Mouse (Mus musculus) thymus, adult 2 months (tissue): ENCODE results near the gene Teddm1a. TPM values are rescaled to one million over a fixed set of nuclear protein-coding genes. Genes with fewer than 3 reads are reported as not detected.

ENCODE experiments used
- DNase-seq: peaks from one replicate; pipeline ENCODE4 v3.0.0; 2021
- H3K27ac ChIP-seq: fragments of 200-500 bp; 2 replicates; pipeline ENCODE4 v1.5.1; 2012; ENCODE audit warnings: low read length, control low read depth; ENCODE audit not compliant: control insufficient read depth, insufficient read depth
- H3K27me3 ChIP-seq: fragments of 200-500 bp; 2 replicates; pipeline ENCODE4 v1.6.1; 2012; ENCODE audit warnings: mild to moderate bottlenecking, low read length, moderate library complexity, mixed read lengths; ENCODE audit not compliant: control insufficient read depth, insufficient read depth
- H3K36me3 ChIP-seq: fragments of 200-500 bp; 2 replicates; pipeline ENCODE4 v1.6.1; 2012; ENCODE audit warnings: mild to moderate bottlenecking, low read length, moderate library complexity; ENCODE audit not compliant: control insufficient read depth, insufficient read depth
- H3K4me1 ChIP-seq: fragments of 200-500 bp; replicated peaks from 2 replicates; pipeline ENCODE4 v1.6.1; 2012; ENCODE audit warnings: low read length; ENCODE audit not compliant: control insufficient read depth, insufficient read depth
- H3K4me3 ChIP-seq: fragments of 200-500 bp; 2 replicates; pipeline ENCODE4 v1.5.1; 2012; ENCODE audit warnings: mild to moderate bottlenecking, low read length, control low read depth, moderate library complexity; ENCODE audit not compliant: control insufficient read depth, insufficient read depth
- CTCF ChIP-seq: fragments of 200-500 bp; IDR thresholded peaks from 2 replicates; pipeline ENCODE4 v1.5.1; 2012; ENCODE audit warnings: mild to moderate bottlenecking, control low read depth, low read length, moderate library complexity, borderline replicate concordance; ENCODE audit not compliant: control insufficient read depth, poor library complexity, insufficient read depth; ENCODE audit errors: extremely low read depth
- POLR2A ChIP-seq: fragments of 200-500 bp; IDR thresholded peaks from 2 replicates; pipeline ENCODE4 v1.6.1; 2012; ENCODE audit warnings: mild to moderate bottlenecking, low read length, control low read depth, moderate library complexity; ENCODE audit not compliant: control insufficient read depth, poor library complexity, insufficient read depth; ENCODE audit errors: extremely low read depth
- WGBS: fragments of 180-500 bp; shearing (Covaris S2); methylation state at CpG from one replicate; pipeline ENCODE4 v1.1.7; 2018; 5-methylcytosine and 5-hydroxymethylcytosine counted together
- polyA plus RNA-seq: library from polyadenylated mRNA; depleted of rRNA; stranded (reverse); fragments of >200 nt; gene quantifications from 2 replicates; pipeline ENCODE4 v1.2.3, GENCODE M21; 2012; rRNA removed

Teddm1a gene
- polyA plus RNA-seq, 1 experiment = not detected

DNA sequence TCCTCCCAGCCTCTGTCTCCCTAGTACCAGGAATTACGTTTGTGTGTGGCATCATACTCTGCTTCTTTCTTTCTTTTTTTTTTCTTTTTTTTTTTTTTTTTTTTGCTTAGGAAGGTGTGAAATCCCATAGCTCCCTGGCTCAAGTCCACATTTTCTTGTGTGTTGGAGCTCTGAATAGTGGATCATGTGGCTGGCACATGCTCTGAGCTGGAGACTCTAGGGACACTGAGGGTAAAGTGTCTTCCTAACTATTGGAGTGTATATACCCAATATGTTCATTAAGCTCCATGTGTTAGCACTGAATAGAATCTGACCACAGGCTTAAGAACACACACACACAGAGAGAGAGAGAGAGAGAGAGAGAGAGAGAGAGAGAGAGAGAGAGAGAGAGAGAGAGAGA, 42.2 kb downstream of the Teddm1a start:
- no peaks in the 10 kb centered on the region for H3K36me3 ChIP-seq
- WGBS = 89% methylated on average over 1 of the region's 1 CpGs
- TF ChIP-seq POLR2A = no peak
- TF ChIP-seq CTCF = no peak
- H3K4me1 ChIP-seq = no peaks in the 10 kb centered on the region
- no peak overlapping the region for H3K4me3 ChIP-seq
- no peak for DNase-seq
- H3K27me3 ChIP-seq = no peaks in the 10 kb centered on the region
- H3K27ac ChIP-seq = no peak overlapping the region

DNA sequence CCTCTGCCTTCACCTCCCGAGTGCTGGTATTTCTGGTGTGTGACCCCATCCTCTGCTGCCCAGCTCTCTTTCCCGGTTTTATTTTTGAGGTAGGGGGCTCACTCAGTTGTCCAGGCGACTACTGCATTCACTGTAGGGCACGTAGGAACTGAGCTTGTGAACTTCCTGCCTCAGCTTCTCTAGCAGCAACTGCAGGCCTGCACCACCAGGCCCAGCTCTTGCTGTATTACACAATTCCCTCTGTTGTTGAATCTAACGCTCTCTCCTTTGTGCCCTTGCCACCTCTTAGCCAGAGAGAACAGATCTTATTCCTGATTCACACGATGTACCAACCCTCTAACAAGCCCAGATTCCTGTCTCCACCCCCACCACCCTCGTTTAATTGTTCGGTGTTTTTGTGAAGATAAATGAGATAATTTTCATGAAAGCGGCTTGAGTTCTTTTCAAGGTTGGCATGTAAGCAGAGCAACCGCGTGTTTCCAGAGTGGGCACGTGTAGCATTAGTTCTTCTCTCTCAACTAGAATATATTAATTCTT, 44.4 kb downstream of the Teddm1a start:
- Histone ChIP-seq H3K36me3 (no peaks in the 10 kb centered on the region), H3K4me3 (no peak overlapping the region), H3K4me1 (no peaks in the 10 kb centered on the region), H3K27me3 (no peaks in the 10 kb centered on the region), H3K27ac (no peak overlapping the region)
- DNase-seq = no peak
- 88% methylated on average over 12 of the region's 12 CpGs for WGBS
- TF ChIP-seq CTCF (no peak), POLR2A (no peak)

DNA sequence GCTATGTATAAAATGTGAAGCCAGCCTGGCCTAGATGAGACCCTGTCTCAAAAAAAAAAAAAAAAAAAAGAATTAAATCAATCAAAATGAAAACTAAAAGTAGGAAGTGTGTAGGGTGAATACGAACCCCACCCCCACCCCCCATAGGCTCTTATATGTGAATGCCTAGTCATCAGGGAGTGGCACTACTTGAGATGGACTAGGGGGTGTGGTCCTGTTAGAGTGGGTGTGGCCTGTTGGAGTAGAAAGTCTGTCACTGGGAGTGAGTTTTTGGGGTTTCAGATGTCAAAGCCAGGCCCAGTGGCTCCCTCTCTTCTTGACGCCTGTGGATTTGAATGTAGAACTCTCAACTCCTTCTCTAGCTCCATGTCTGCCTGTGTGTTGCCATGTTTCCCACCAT, 45.5 kb downstream of the Teddm1a start:
- WGBS = 100% methylated on average over 2 of the region's 2 CpGs
- H3K4me3 ChIP-seq = no peak overlapping the region
- H3K36me3 ChIP-seq = no peaks in the 10 kb centered on the region
- no peak for TF ChIP-seq POLR2A
- no peak for TF ChIP-seq CTCF
- H3K27ac ChIP-seq = no peak overlapping the region
- DNase-seq = no peak
- no peaks in the 10 kb centered on the region for H3K27me3 ChIP-seq
- H3K4me1 ChIP-seq = no peaks in the 10 kb centered on the region

DNA sequence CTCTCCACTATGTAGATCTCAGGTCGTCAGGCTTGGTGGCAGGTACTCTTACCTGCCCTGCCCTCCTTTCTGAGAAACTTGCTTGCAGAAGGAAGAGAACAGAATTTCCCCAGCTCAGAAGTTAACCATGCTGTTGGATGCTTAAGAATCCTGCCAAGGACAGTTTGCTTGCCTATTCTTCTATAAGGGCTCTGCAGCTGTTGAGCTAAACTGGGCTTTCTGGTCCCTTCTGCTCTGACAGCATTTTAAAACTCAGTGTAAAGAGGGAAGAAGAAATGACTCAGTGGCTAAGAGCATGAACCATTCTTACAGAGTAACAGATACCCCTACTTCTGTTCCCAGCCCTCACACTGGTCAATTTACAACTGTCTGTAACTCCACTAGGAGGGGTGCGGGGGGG, 49.4 kb downstream of the Teddm1a start:
- H3K4me3 ChIP-seq = no peak overlapping the region
- H3K36me3 ChIP-seq = no peaks in the 10 kb centered on the region
- no peaks in the 10 kb centered on the region for H3K4me1 ChIP-seq
- TF ChIP-seq POLR2A (no peak), CTCF (no peak)
- H3K27me3 ChIP-seq = no peaks in the 10 kb centered on the region
- no peak overlapping the region for H3K27ac ChIP-seq
- WGBS = 91% methylated on average over 2 of the region's 2 CpGs
- DNase-seq = no peak

Other genes starting within 250 kb of the Teddm1a start
- 0.11 and 0.20 TPM in 2 replicates for gene Rgs8, start 238.7 kb upstream of the Teddm1a start, polyA plus RNA-seq
- gene Rgs16, start 151.4 kb upstream of the Teddm1a start, polyA plus RNA-seq = 2.8 and 3.1 TPM in 2 replicates
- 11.8 and 12.3 TPM in 2 replicates for gene Rnasel, start 142.3 kb upstream of the Teddm1a start, polyA plus RNA-seq
- gene Rgsl1, start 47.6 kb upstream of the Teddm1a start, polyA plus RNA-seq = 0.36 and 0.41 TPM in 2 replicates
- gene Teddm1b, start 17.4 kb upstream of the Teddm1a start, polyA plus RNA-seq = 0.19 and 0.26 TPM in 2 replicates
- 153 and 200 TPM in 2 replicates for gene Glul, start 8.2 kb downstream of the Teddm1a start, polyA plus RNA-seq
- gene Teddm2, start 8.5 kb downstream of the Teddm1a start, polyA plus RNA-seq = 0.57 and 0.93 TPM in 2 replicates